Mouse (Mus musculus): ENCODE data around the gene Ctsa. TPM values are rescaled to one million over a fixed set of nuclear protein-coding genes. Genes with fewer than 3 reads are reported as not detected.

The Ctsa gene
- polyA plus RNA-seq, 2 experiments: 59.4 to 69.5 TPM

- 89% methylated on average over 18 of the region's 18 CpGs for WGBS (ENCODE audit: insufficient replicate concordance)
- peaks cover 7 to 15% of the 10 kb centered on the region in 2 experiments; a peak in 3 of 4 replicates for H3K4me1 ChIP-seq (replicated peaks; ENCODE audit: control insufficient read depth in 2 of 2, insufficient read depth in 2 of 2, low read length in 1 of 2)
- ATAC-seq (ENCODE audit: insufficient read depth) (no peak), DNase-seq (ENCODE audit: low read depth in 3 of 3, low spot score in 3 of 3) (no peak)
- H3K27me3 ChIP-seq (ENCODE audit: control insufficient read depth, insufficient read depth, low read length): no peaks in the 10 kb centered on the region
- no peak overlapping the region for H3K9ac ChIP-seq (replicated peaks)
- no peak overlapping the region for H3K4me2 ChIP-seq (ENCODE audit: low read depth)
- no peaks in the 10 kb centered on the region for H3K9me3 ChIP-seq (ENCODE audit: control insufficient read depth, low read length)
- H3K4me3 ChIP-seq (ENCODE audit: insufficient read depth in 1 of 2, low read depth in 2 of 2, low read length in 2 of 2): no peak overlapping the region
- H3K27ac ChIP-seq: no peak overlapping the region
- H3K36me3 ChIP-seq (replicated peaks; ENCODE audit: control insufficient read depth, insufficient read depth, low read depth): peaks cover 20% of the 10 kb centered on the region
- TF ChIP-seq CTCF (IDR thresholded peaks at IDR 0.05; ENCODE audit: low read depth) (0 out of 2 replicates have a peak, but pooled peaks have one; percentile 3), EP300 (IDR thresholded peaks at IDR 0.05; ENCODE audit: low read depth) (no peak)
Measured at GRCm38 (mm10) chr2:164791841-164792261, 40.8 kb upstream of the Ctsa start.

- Histone ChIP-seq H3K27me3 (ENCODE audit: control insufficient read depth, insufficient read depth, low read length) (no peaks in the 10 kb centered on the region), H3K36me3 (replicated peaks; ENCODE audit: control insufficient read depth, insufficient read depth, low read depth) (peaks cover 24% of the 10 kb centered on the region), H3K27ac (no peak overlapping the region), H3K4me2 (ENCODE audit: low read depth) (no peak overlapping the region), H3K4me1 (replicated peaks; ENCODE audit: control insufficient read depth in 2 of 2, insufficient read depth in 2 of 2, low read length in 1 of 2) (peaks cover 7 to 13% of the 10 kb centered on the region in 2 experiments; a peak in 3 of 4 replicates), H3K9me3 (ENCODE audit: control insufficient read depth, low read length) (no peaks in the 10 kb centered on the region), H3K4me3 (ENCODE audit: insufficient read depth in 1 of 2, low read depth in 2 of 2, low read length in 2 of 2) (no peak overlapping the region), H3K9ac (replicated peaks) (no peak overlapping the region)
- ATAC-seq (ENCODE audit: insufficient read depth) (no peak), DNase-seq (ENCODE audit: low read depth in 3 of 3, low spot score in 3 of 3) (no peak)
- TF ChIP-seq CTCF (IDR thresholded peaks at IDR 0.05; ENCODE audit: low read depth) (no peak), EP300 (IDR thresholded peaks at IDR 0.05; ENCODE audit: low read depth) (no peak)
- WGBS (ENCODE audit: insufficient replicate concordance): 85% methylated on average over 12 of the region's 12 CpGs
Measured at GRCm38 (mm10) chr2:164792400-164793190, 40.1 kb upstream of the Ctsa start.

GRCm38 (mm10) chr2:164793236-164793635 lies 39.4 kb upstream of the Ctsa start:
- DNase-seq (ENCODE audit: low read depth in 3 of 3, low spot score in 3 of 3): peak in 1 of 3 experiments; percentile 45
- Histone ChIP-seq H3K27ac (no peak overlapping the region; the same call in 1 of the 2 replicates), H3K4me3 (ENCODE audit: insufficient read depth in 1 of 2, low read depth in 2 of 2, low read length in 2 of 2) (no peak overlapping the region), H3K4me2 (ENCODE audit: low read depth) (no peak overlapping the region), H3K9ac (replicated peaks) (no peak overlapping the region), H3K9me3 (ENCODE audit: control insufficient read depth, low read length) (no peaks in the 10 kb centered on the region), H3K36me3 (replicated peaks; ENCODE audit: control insufficient read depth, insufficient read depth, low read depth) (peaks cover 31% of the 10 kb centered on the region), H3K4me1 (replicated peaks; ENCODE audit: control insufficient read depth in 2 of 2, insufficient read depth in 2 of 2, low read length in 1 of 2) (peaks cover 5 to 12% of the 10 kb centered on the region in 2 experiments; a peak in 3 of 4 replicates), H3K27me3 (ENCODE audit: control insufficient read depth, insufficient read depth, low read length) (no peaks in the 10 kb centered on the region)
- 90% methylated on average over 3 of the region's 3 CpGs for WGBS (ENCODE audit: insufficient replicate concordance)
- TF ChIP-seq EP300 (IDR thresholded peaks at IDR 0.05; ENCODE audit: low read depth) (no peak), CTCF (IDR thresholded peaks at IDR 0.05; ENCODE audit: low read depth) (peak; percentile 94)
- peak; percentile 32; the same call in 1 of the 2 replicates for ATAC-seq (ENCODE audit: insufficient read depth)

- ATAC-seq (ENCODE audit: insufficient read depth) (peak; percentile 17; the same call in 1 of the 2 replicates), DNase-seq (ENCODE audit: low read depth in 3 of 3, low spot score in 3 of 3) (no peak)
- H3K27ac ChIP-seq: peak overlapping the region; percentile 14; the same call in 1 of the 2 replicates
Measured at GRCm38 (mm10) chr2:164793772-164794171, 38.9 kb upstream of the Ctsa start.

GRCm38 (mm10) chr2:164794293-164794692 lies 38.4 kb upstream of the Ctsa start:
- Histone ChIP-seq H3K9me3 (ENCODE audit: control insufficient read depth, low read length) (no peaks in the 10 kb centered on the region), H3K27ac (no peak overlapping the region), H3K9ac (replicated peaks) (no peak overlapping the region), H3K4me2 (ENCODE audit: low read depth) (no peak overlapping the region), H3K27me3 (ENCODE audit: control insufficient read depth, insufficient read depth, low read length) (no peaks in the 10 kb centered on the region), H3K36me3 (replicated peaks; ENCODE audit: control insufficient read depth, insufficient read depth, low read depth) (peaks cover 31% of the 10 kb centered on the region), H3K4me3 (ENCODE audit: insufficient read depth in 1 of 2, low read depth in 2 of 2, low read length in 2 of 2) (no peak overlapping the region), H3K4me1 (replicated peaks; ENCODE audit: control insufficient read depth in 2 of 2, insufficient read depth in 2 of 2, low read length in 1 of 2) (peaks cover 0 to 3% of the 10 kb centered on the region in 2 experiments; a peak in 2 of 4 replicates)
- ATAC-seq (ENCODE audit: insufficient read depth) (peak; percentile 67), DNase-seq (ENCODE audit: low read depth in 3 of 3, low spot score in 3 of 3) (peak; percentile 73 to 77 (median 76))
- TF ChIP-seq EP300 (IDR thresholded peaks at IDR 0.05; ENCODE audit: low read depth): no peak
- peak; percentile 96 for TF ChIP-seq CTCF (IDR thresholded peaks at IDR 0.05; ENCODE audit: low read depth)
- WGBS (ENCODE audit: insufficient replicate concordance): 29% methylated on average over 5 of the region's 5 CpGs

More at GRCm38 (mm10) chr2:164793772-164794171, 38.9 kb upstream of the Ctsa start:
- Histone ChIP-seq H3K9ac (replicated peaks) (no peak overlapping the region), H3K4me2 (ENCODE audit: low read depth) (no peak overlapping the region), H3K27me3 (ENCODE audit: control insufficient read depth, insufficient read depth, low read length) (no peaks in the 10 kb centered on the region), H3K4me1 (replicated peaks; ENCODE audit: control insufficient read depth in 2 of 2, insufficient read depth in 2 of 2, low read length in 1 of 2) (peaks cover 0 to 6% of the 10 kb centered on the region in 2 experiments; a peak in 2 of 4 replicates), H3K36me3 (replicated peaks; ENCODE audit: control insufficient read depth, insufficient read depth, low read depth) (peaks cover 31% of the 10 kb centered on the region), H3K4me3 (ENCODE audit: insufficient read depth in 1 of 2, low read depth in 2 of 2, low read length in 2 of 2) (no peak overlapping the region), H3K9me3 (ENCODE audit: control insufficient read depth, low read length) (no peaks in the 10 kb centered on the region)
- 72% methylated on average over 2 of the region's 2 CpGs for WGBS (ENCODE audit: insufficient replicate concordance)
- TF ChIP-seq EP300 (IDR thresholded peaks at IDR 0.05; ENCODE audit: low read depth): no peak
- TF ChIP-seq CTCF (IDR thresholded peaks at IDR 0.05; ENCODE audit: low read depth): no peak
